Mouse (Mus musculus) bone marrow macrophage, adult 2 months (primary cell): Measurements from ENCODE around the gene Dpm2. TPM values are rescaled to one million over a fixed set of nuclear protein-coding genes. Genes with fewer than 3 reads are reported as not detected.
A peak's percentile ranks its signal among the peaks of the same experiment; 100 is the strongest.

Source experiments
- H3K27ac ChIP-seq: 2 replicates; pipeline ENCODE4 v1.5.1; 2012; ENCODE audit warnings: low read depth, low read length; ENCODE audit not compliant: insufficient read depth
- H3K4me1 ChIP-seq: 2 replicates; pipeline ENCODE4 v1.6.1; 2012; ENCODE audit warnings: low read length; ENCODE audit not compliant: control insufficient read depth, insufficient read depth
- H3K4me3 ChIP-seq: 2 replicates; pipeline ENCODE4 v1.5.1; 2012; ENCODE audit warnings: mild to moderate bottlenecking, low read length, moderate library complexity; ENCODE audit not compliant: insufficient read depth
- CTCF ChIP-seq: IDR thresholded peaks from 2 replicates; pipeline ENCODE4 v1.5.1; 2012; ENCODE audit warnings: low read depth, mild to moderate bottlenecking, low read length, moderate library complexity
- POLR2A ChIP-seq: IDR thresholded peaks from 2 replicates; pipeline ENCODE4 v1.6.1; 2012; ENCODE audit warnings: mild to moderate bottlenecking, low read depth, low read length, borderline replicate concordance
- polyA plus RNA-seq: library from polyadenylated mRNA; stranded (reverse); fragments of >200 nt; gene quantifications from 2 replicates; pipeline ENCODE4 v1.2.4, GENCODE M21; 2012; ENCODE audit not compliant: missing spikeins, insufficient read depth, insufficient read length

Dpm2 gene
- 55.6 and 68.0 TPM in 2 replicates for polyA plus RNA-seq

- Histone ChIP-seq H3K27ac (peak within 1 kb of the TSS; percentile 34), H3K4me1 (peaks cover 19% of the 10 kb centered on the region), H3K4me3 (peak within 1 kb of the TSS; percentile 87)
- TF ChIP-seq CTCF (no peak; the same call in 1 of the 2 replicates), POLR2A (peak; percentile 97)
These were observed at the start of gene Dpm2 for GRCm38 (mm10) chr2:32570698-32571494. Dpm2 (plus strand) TSS chr2:32570858.

GRCm38 (mm10) chr2:32524536-32525031 lies 46.1 kb upstream of the Dpm2 start:
- Histone ChIP-seq H3K27ac (no peak overlapping the region), H3K4me1 (no peaks in the 10 kb centered on the region), H3K4me3 (no peak overlapping the region)
- TF ChIP-seq CTCF (no peak), POLR2A (no peak)

DNA sequence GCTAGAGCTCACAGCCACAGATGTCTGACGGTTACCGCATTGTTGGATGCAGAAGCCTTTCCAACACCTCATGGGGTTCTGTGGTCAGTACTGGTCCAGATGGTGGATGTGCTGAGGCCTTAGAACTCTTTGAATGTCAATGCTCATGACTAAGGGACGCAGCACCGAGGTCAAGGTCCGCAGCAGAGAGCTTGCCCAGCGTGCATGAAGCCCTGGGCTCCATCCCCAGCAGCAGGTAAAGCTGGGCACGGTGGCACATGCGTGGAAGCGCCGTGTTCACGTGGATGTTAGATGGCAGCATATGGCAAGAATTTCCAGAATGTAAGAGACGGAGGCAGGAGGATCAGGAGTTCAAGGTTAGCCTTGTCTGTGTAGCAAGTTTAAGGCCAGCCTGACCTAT lies 44.8 kb upstream of the Dpm2 start:
- Histone ChIP-seq H3K4me1 (no peaks in the 10 kb centered on the region; the same call in 1 of the 2 replicates), H3K4me3 (no peak overlapping the region), H3K27ac (no peak overlapping the region)
- no peak for TF ChIP-seq CTCF
- TF ChIP-seq POLR2A = no peak

DNA sequence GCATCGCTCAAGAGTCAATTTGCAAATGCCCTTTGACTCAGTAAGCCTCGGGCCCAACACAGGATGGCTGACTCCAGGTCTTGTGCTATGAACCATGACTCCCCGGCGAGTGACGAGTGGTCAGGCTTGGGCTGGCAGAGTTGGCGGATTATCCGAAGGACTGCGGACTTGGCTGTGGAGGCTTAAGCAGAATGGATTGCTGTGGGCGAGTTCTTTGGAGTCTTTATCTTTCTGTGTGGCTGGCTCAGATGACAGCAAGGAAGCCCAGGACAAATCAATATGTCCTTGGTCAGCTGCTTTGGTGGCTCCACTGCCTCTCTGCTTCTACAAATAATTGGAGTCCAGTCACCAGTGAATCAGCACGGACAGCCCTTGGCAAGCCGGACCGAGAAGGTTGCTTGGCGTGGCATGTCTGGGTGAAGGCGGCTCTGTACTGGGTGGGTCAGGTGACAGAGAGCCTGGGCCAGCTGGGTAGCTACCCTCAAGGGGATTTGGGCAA lies 43.1 kb upstream of the Dpm2 start:
- no peak overlapping the region for H3K27ac ChIP-seq
- H3K4me3 ChIP-seq = no peak overlapping the region
- no peak for TF ChIP-seq CTCF
- TF ChIP-seq POLR2A = no peak
- H3K4me1 ChIP-seq = no peaks in the 10 kb centered on the region; the same call in 1 of the 2 replicates

GRCm38 (mm10) chr2:32528326-32528725 lies 42.3 kb upstream of the Dpm2 start:
- no peak overlapping the region for H3K27ac ChIP-seq
- no peak overlapping the region for H3K4me3 ChIP-seq
- H3K4me1 ChIP-seq = no peaks in the 10 kb centered on the region; the same call in 1 of the 2 replicates
- TF ChIP-seq CTCF = no peak
- no peak for TF ChIP-seq POLR2A

DNA sequence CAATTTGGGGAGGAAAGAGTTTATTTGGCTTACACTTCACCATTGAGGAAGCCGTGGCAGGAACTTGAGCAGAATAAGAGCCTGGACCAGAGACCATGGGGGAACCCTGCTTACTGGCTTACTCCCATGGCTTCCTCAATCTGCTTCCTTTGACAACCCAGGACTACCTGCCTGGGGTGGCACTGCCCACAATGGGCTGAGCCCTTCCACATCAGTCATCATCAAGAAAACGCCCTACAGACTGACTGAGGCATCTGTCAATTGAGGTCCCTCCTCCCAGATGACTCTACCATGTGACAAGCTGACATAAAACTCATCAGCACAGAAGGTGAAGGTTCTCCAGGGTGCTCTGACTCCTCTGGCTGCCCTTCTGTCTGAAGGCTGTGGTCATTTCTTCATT lies 40.2 kb upstream of the Dpm2 start:
- TF ChIP-seq POLR2A (no peak), CTCF (no peak)
- Histone ChIP-seq H3K4me1 (peaks cover 9% of the 10 kb centered on the region), H3K4me3 (no peak overlapping the region), H3K27ac (no peak overlapping the region)

DNA sequence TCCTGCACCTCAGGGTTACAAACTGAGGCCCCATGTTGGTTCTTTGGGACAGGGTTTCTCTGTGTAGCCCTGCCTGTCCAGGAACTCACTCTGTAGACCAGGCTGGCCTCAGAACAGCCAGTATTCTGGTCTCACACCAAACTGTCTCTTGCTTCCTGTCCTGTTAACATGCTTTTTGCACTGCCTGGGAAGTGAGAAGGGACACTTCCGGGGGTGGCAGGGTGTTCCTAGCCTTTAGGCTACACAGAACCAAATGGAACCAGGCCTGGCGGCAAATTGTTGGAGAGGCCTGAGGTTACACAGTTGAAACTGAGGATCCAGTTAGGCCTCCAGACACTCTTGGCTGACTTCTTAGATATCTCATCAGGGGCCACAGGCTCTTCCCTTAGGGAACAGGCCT lies 37.5 kb upstream of the Dpm2 start:
- Histone ChIP-seq H3K4me1 (peaks cover 22% of the 10 kb centered on the region), H3K27ac (no peak overlapping the region), H3K4me3 (no peak overlapping the region)
- TF ChIP-seq POLR2A = no peak
- no peak for TF ChIP-seq CTCF

DNA sequence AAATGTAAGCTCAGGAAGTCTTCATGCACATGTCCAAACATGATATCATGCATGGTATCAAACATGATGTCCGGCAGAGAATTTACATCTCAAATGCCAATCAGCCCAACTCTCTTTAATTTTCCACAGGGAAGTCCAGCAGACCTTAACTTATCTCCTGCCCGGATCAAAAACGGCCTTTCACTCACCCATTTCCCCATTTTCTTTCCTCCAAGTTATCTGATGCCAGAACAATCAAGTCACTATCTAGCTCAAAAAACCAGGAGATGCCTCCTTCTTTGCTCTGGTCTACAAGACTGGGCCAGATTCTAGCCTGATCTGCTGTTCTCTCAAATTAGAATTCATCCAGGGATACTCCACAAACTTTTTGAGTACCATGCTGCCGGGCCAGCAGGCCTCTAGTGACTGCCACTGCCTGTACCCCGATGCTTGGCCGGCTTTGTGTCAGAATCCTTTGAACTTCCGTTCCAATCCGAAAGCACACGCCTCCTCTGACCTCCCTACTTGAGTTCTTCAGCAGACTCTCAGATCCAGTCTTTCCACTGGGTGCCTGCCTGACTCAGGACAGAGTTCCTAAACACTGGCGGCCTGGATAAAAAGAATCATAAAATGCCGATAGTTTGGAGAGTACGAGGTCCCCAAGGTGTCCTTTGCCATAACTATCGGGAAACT lies 36.5 kb upstream of the Dpm2 start:
- peak overlapping the region; percentile 81 for H3K27ac ChIP-seq
- peak overlapping the region; percentile 68 for H3K4me3 ChIP-seq
- TF ChIP-seq POLR2A (0 out of 2 replicates have a peak, but pooled peaks have one; percentile 31), CTCF (no peak)
- peaks cover 22% of the 10 kb centered on the region for H3K4me1 ChIP-seq

GRCm38 (mm10) chr2:32534733-32535471 lies 35.8 kb upstream of the Dpm2 start, which contains the start of gene Fam102a:
Fam102a (plus strand) TSS chr2:32535332.
- peak within 1 kb of the TSS; percentile 89 for H3K4me3 ChIP-seq
- H3K27ac ChIP-seq = peak within 1 kb of the TSS; percentile 81
- peaks cover 22% of the 10 kb centered on the region for H3K4me1 ChIP-seq
- TF ChIP-seq POLR2A = no peak
- TF ChIP-seq CTCF = no peak
